Mouse (Mus musculus) hindbrain, embryonic 15.5 days (tissue): ENCODE results near the gene Gm2310. TPM values are rescaled to one million over a fixed set of nuclear protein-coding genes. Genes with fewer than 3 reads are reported as not detected.

Experiments used
- ATAC-seq: fragments of 200-750 bp; cut with Nextera tagmentation; 2 replicates; pipeline ENCODE4 v1.8.0; 2017; ENCODE audit warnings: low read depth, moderate number of reproducible peaks, moderate TSS enrichment; ENCODE audit not compliant: low FRiP score
- H3K27ac ChIP-seq: fragments of 300-500 bp; sonication (generic); replicated peaks from 2 replicates; pipeline ENCODE4 v1.5.1; 2015; ENCODE audit warnings: mild to moderate bottlenecking, inconsistent platforms
- H3K27me3 ChIP-seq: fragments of 300-500 bp; sonication (generic); 2 replicates; pipeline ENCODE4 v1.6.1; 2015; ENCODE audit warnings: control low read depth, inconsistent platforms
- H3K36me3 ChIP-seq: fragments of 300-500 bp; sonication (generic); 2 replicates; pipeline ENCODE4 v1.6.1; 2015; ENCODE audit warnings: control low read depth, inconsistent platforms
- H3K4me1 ChIP-seq: fragments of 300-500 bp; sonication (generic); replicated peaks from 2 replicates; pipeline ENCODE4 v1.6.1; 2015; ENCODE audit warnings: control low read depth, inconsistent platforms
- H3K4me2 ChIP-seq: fragments of 300-500 bp; sonication (generic); 2 replicates; pipeline ENCODE4 v1.6.1; 2015; ENCODE audit warnings: moderate library complexity, mild to moderate bottlenecking, inconsistent platforms
- H3K4me3 ChIP-seq: fragments of 300-500 bp; sonication (generic); 2 replicates; pipeline ENCODE4 v1.5.1; 2015; ENCODE audit warnings: mild to moderate bottlenecking, inconsistent platforms
- H3K9ac ChIP-seq: fragments of 300-500 bp; sonication (generic); 2 replicates; pipeline ENCODE4 v1.6.1; 2015; ENCODE audit warnings: inconsistent platforms
- H3K9me3 ChIP-seq: fragments of 300-500 bp; sonication (generic); 2 replicates; pipeline ENCODE4 v1.6.1; 2016; ENCODE audit warnings: control low read depth, inconsistent platforms
- WGBS: fragments of 180-500 bp; shearing (Covaris S2); methylation state at CpG from one replicate; pipeline ENCODE4 v1.1.7; 2015; 5-methylcytosine and 5-hydroxymethylcytosine counted together
- polyA plus RNA-seq: library from polyadenylated mRNA; unstranded; fragments of >200 nt; fragmentation: Nextera tagmentation; extraction: Ambion mirVana; gene quantifications from 2 replicates; pipeline ENCODE4 v1.2.1, GENCODE M21; 2015

Gene Gm2310
- polyA plus RNA-seq, 1 experiment from 2014 or later: not detected

DNA sequence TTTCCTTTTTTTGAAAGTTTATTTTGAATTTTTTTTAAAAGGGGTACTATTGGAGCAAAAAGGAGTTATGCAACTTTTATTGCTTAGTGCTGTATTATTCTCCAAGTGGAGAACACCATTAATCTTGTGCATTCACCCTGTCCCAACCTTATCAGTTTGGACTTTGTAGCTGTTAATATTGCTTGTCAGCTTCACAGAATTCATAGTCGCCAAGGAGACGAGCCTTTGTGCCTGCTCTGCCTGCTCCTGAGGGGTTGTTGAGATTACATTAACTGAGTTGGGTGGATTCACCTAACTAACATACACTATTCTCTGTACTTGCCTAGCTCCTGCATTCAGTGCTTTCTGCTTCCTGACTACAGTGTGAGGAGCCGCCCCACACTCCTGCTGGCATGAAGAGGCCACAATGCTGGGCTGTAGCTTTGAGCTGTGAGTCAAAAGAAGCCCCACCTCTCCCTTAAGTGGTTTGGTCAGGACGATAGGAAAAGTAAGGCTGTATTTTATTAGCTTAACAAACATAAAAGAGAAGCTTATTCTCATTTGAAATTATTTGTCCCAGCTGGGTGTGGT lies 50.7 kb downstream of the Gm2310 start:
- Histone ChIP-seq H3K4me3 (no peak overlapping the region), H3K27ac (no peak overlapping the region), H3K9ac (no peak overlapping the region), H3K4me2 (no peak overlapping the region), H3K4me1 (no peaks in the 10 kb centered on the region), H3K36me3 (no peaks in the 10 kb centered on the region), H3K27me3 (no peaks in the 10 kb centered on the region), H3K9me3 (no peaks in the 10 kb centered on the region)
- WGBS: 50% methylated on average over 4 of the region's 4 CpGs
- no peak for ATAC-seq

Other genes with a start within 250 kb of the Gm2310 start
- 13.7 and 15.2 TPM in 2 replicates for gene Nipbl, start 75.5 kb downstream of the Gm2310 start, polyA plus RNA-seq
- 198 and 227 TPM in 2 replicates for gene Slc1a3, start 190.8 kb upstream of the Gm2310 start, polyA plus RNA-seq